Mouse (Mus musculus) heart, adult 2 months (tissue): Measurements from ENCODE around the gene Btbd35f7. TPM values are rescaled to one million over a fixed set of nuclear protein-coding genes. Genes with fewer than 3 reads are reported as not detected.
"Not testable (repeated sequence)": the region's sequence is repeated elsewhere in the genome, so short reads cannot be mapped to it uniquely, and the experiment has no call there.

Experiments
- DNase-seq, 2 experiments: peaks; one replicate each; pipeline ENCODE4 v3.0.0; 2021
- H3K27ac ChIP-seq: fragments of 200-600 bp; 2 replicates; pipeline ENCODE4 v1.8.1; 2022
- H3K27me3 ChIP-seq: fragments of 200-500 bp; 2 replicates; pipeline ENCODE4 v1.6.1; 2012; ENCODE audit warnings: mild to moderate bottlenecking, low read length, inconsistent platforms, mixed read lengths; ENCODE audit not compliant: control insufficient read depth, insufficient read depth
- H3K36me3 ChIP-seq: fragments of 200-500 bp; 2 replicates; pipeline ENCODE4 v1.6.1; 2012; ENCODE audit warnings: low read length, inconsistent platforms; ENCODE audit not compliant: control insufficient read depth, insufficient read depth
- H3K4me1 ChIP-seq: fragments of 200-500 bp; 2 replicates; pipeline ENCODE4 v1.6.1; 2011; ENCODE audit warnings: low read length; ENCODE audit not compliant: control insufficient read depth, insufficient read depth
- H3K4me3 ChIP-seq: fragments of 200-600 bp; 2 replicates; pipeline ENCODE4 v1.8.1; 2022
- H3K79me2 ChIP-seq: fragments of 200-500 bp; replicated peaks from 2 replicates; pipeline ENCODE4 v1.6.1; 2012; ENCODE audit warnings: mild to moderate bottlenecking, inconsistent platforms, low read length, moderate library complexity, mixed read lengths; ENCODE audit not compliant: control insufficient read depth, insufficient read depth
- H3K9ac ChIP-seq: fragments of 200-500 bp; 2 replicates; pipeline ENCODE4 v1.6.1; 2012; ENCODE audit warnings: low read depth, mild to moderate bottlenecking, control low read depth, inconsistent platforms, low read length, mixed read lengths
- WGBS: fragments of 180-500 bp; shearing (Covaris S2); methylation state at CpG from one replicate; pipeline ENCODE4 v1.1.7; 2018; 5-methylcytosine and 5-hydroxymethylcytosine counted together
- intact Hi-C: fragments of 180-260 bp; cut with DNase I; formaldehyde crosslinking; loops from one replicate; pipeline ENCODE4 v1.15.1; 2025
- long read RNA-seq: library from polyadenylated mRNA; stranded (forward); transcript quantifications from one replicate; pipeline ENCODE4 v2.0.0, GENCODE M21; 2021
- polyA plus RNA-seq: library from polyadenylated mRNA; depleted of rRNA; stranded (reverse); fragments of >200 nt; gene quantifications from 2 replicates; pipeline ENCODE4 v1.2.3, GENCODE M21; 2012; rRNA removed
- total RNA-seq, 2 experiments: library from RNA; stranded (reverse); gene quantifications; 2 replicates each; pipeline ENCODE4 v1.2.3; 2021

The Btbd35f7 gene
- total RNA-seq (not detected), polyA plus RNA-seq (not detected in 2 replicates)
- long read RNA-seq = 0 reads

GRCm38 (mm10) chrX:5668767-5669166, at the start of gene Btbd35f7:
Gene Btbd35f7, plus strand, starts transcription at chrX:5669067.
- H3K4me3 ChIP-seq, H3K4me1 ChIP-seq, H3K36me3 ChIP-seq, H3K27me3 ChIP-seq, DNase-seq, H3K27ac ChIP-seq, H3K79me2 ChIP-seq, H3K9ac ChIP-seq, intact Hi-C loops: not testable (repeated sequence)
- no CpG with 5 or more reads among the region's 2 CpGs for WGBS

Other genes with a start within 250 kb of the Btbd35f7 start
- not detected for gene Mycs, start 199.8 kb upstream of the Btbd35f7 start, total RNA-seq
- gene Mycs, start 199.8 kb upstream of the Btbd35f7 start, polyA plus RNA-seq = not detected in 2 replicates